Mouse (Mus musculus) bone marrow macrophage, adult 2 months (primary cell): Measurements from ENCODE around the gene Kif24.

ENCODE experiments used
- CTCF ChIP-seq: IDR thresholded peaks from 2 replicates; pipeline ENCODE4 v1.5.1; 2012; ENCODE audit warnings: low read depth, mild to moderate bottlenecking, low read length, moderate library complexity
- POLR2A ChIP-seq: IDR thresholded peaks from 2 replicates; pipeline ENCODE4 v1.6.1; 2012; ENCODE audit warnings: mild to moderate bottlenecking, low read depth, low read length, borderline replicate concordance

DNA sequence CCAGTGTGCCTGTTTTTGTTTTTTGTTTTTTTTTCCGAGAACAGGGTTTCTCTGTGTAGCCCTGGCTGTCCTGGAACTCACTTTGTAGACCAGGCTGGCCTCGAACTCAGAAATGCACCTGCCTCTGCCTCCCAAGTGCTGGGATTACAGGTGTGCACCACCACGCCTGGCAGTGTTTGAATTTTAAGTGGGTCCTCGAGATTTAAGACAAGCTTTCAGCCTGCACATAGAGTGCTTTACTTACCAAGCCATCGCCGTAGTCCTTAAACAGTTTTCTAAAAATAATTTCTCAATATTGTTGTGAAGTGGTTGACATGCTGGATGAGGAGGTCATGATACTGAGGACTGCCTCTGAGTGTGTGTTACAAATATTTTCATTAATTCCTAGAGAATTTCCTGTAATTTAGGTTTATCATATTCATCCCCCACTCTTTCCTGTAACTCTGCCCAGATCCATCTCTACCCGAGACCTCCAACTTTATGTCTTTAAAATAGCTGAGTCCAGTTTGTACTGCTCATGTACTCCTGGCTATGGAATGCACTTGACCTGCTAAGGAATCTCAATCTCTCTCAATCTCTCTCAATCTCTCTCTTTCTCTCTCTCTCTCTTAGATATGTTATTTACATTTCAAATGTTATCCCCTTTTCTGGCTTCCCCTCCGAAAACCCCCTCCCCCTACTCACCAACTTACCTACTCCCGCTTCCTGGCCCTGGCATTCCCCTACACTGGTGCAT, 94.8 kb downstream of the Kif24 start:
- TF ChIP-seq CTCF (no peak), POLR2A (no peak)
